Mouse (Mus musculus): ENCODE results near the gene Zfp626. TPM values are rescaled to one million over a fixed set of nuclear protein-coding genes. Genes with fewer than 3 reads are reported as not detected.

Zfp626 gene
- polyA plus RNA-seq (2014; fragmentation: Illumina TruSeq; extraction: RNeasy Lipid Tissue Mini Kit (QIAGEN cat#74804); ENCODE audit: low read depth, low replicate concordance) = 5.7 TPM

DNA sequence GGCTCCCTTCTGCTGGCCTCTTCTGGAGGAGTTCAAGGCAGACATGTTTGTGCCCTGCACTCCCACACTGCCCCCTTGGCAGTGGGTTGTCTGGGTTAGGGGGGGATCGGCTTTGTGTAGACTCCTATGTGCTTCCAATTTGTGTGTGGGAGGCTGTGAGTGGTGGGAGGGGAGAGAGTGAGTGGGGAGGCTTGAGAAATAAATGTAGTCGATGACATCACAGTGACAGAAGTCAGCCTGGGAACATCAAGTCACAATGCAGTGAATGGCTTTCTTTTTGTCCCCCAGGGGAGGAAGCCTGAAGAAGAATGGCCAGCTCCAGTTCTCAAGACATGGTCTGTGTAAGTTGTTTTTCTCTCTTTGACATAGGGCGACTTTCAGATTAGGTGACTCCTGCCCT is at the start of gene Zfp626:
TSS of gene Zfp626 (plus strand) at position 301 of the 400 bp plus-strand sequence.

DNA sequence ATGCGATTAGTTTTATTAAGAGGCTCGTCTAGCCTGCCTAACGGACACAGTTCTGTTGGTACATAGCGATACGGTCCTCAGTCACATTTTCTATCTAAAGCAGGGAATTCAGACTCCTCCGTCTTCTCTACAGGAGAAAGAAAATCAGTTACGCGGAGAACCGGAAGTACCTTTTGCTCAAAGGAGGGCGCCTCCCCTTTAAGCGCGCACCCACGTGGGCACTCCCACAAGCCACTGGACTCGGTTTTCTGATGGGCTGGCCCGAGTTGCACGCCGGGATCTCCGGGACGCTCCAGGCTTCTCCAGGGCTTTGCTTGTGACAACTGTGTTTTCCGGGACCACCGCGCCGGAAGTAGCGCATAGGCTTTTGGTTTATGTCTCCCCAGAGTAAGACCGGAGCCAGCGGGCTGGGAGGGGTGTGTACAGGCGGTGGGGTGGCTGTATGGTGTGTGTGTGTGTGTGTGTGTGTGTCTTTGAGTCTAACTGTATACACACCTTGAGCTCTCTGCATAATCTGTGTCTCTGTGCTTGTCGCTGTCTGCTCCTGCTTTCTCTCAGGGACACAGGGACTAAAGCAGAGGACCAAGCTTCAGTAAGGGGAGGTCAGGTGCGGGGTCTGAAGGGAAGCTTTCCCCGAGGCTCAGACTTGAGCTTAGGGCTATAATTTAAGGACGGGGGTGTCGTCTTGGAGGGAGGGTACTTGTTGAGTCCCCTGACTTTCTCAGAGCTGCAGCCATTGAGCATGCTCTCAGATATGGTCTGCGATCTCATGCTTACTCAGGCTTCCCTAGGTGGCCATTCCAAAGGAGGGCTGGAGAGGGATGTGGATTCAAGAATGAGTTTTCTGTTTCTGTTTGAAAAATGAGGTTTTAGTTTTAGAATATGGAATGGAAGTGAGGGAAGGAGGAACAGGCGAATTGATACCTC is 31.6 kb downstream of the Zfp626 start, which contains the start of gene Zfp59:
TSS of gene Zfp59 (plus strand) at position 285 of the 927 bp plus-strand sequence.

DNA sequence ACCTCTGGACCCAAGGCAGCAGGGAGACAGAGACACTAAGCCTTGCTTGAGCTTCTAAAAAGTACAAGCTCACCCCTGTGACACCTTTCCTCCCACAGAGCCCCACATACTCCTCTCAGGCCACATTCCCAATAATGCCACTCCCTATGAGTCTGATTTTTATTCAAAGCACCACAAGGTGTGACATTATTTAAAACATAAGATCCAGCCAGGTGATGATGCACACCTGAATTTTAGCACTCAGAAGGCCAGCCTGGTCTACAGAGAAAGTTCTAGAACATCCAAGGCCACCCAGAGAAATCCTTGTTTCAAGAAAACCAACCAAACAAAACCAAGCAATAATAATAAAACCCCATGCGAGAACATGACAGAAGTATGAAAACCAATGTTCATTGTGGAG is 50.2 kb downstream of the Zfp626 start, which contains the start of gene Zfp607a:
TSS of gene Zfp607a (plus strand) at position 301 of the 400 bp plus-strand sequence.

Other genes starting within 250 kb of the Zfp626 start
- gene Akt2, start 215.6 kb upstream of the Zfp626 start, polyA plus RNA-seq (2014; fragmentation: Illumina TruSeq; extraction: RNeasy Lipid Tissue Mini Kit (QIAGEN cat#74804); ENCODE audit: low read depth, low replicate concordance) = 123 TPM
- not detected for gene Ttc9b, start 153.3 kb upstream of the Zfp626 start, polyA plus RNA-seq (2014; fragmentation: Illumina TruSeq; extraction: RNeasy Lipid Tissue Mini Kit (QIAGEN cat#74804); ENCODE audit: low read depth, low replicate concordance)
- 15.8 TPM for gene Map3k10, start 132.6 kb upstream of the Zfp626 start, polyA plus RNA-seq (2014; fragmentation: Illumina TruSeq; extraction: RNeasy Lipid Tissue Mini Kit (QIAGEN cat#74804); ENCODE audit: low read depth, low replicate concordance)
- 2.6 TPM for gene Zfp607b, start 117.9 kb upstream of the Zfp626 start, polyA plus RNA-seq (2014; fragmentation: Illumina TruSeq; extraction: RNeasy Lipid Tissue Mini Kit (QIAGEN cat#74804); ENCODE audit: low read depth, low replicate concordance)
- gene Zfp60, start 75.8 kb upstream of the Zfp626 start, polyA plus RNA-seq (2014; fragmentation: Illumina TruSeq; extraction: RNeasy Lipid Tissue Mini Kit (QIAGEN cat#74804); ENCODE audit: low read depth, low replicate concordance) = 8.6 TPM
- gene Zfp59, start 31.4 kb downstream of the Zfp626 start, polyA plus RNA-seq (2014; fragmentation: Illumina TruSeq; extraction: RNeasy Lipid Tissue Mini Kit (QIAGEN cat#74804); ENCODE audit: low read depth, low replicate concordance) = 4.5 TPM
- gene Zfp607a, start 50.3 kb downstream of the Zfp626 start, polyA plus RNA-seq (2014; fragmentation: Illumina TruSeq; extraction: RNeasy Lipid Tissue Mini Kit (QIAGEN cat#74804); ENCODE audit: low read depth, low replicate concordance) = 2.3 TPM
- 8.7 TPM for gene Zfp974, start 122.3 kb downstream of the Zfp626 start, polyA plus RNA-seq (2014; fragmentation: Illumina TruSeq; extraction: RNeasy Lipid Tissue Mini Kit (QIAGEN cat#74804); ENCODE audit: low read depth, low replicate concordance)
- gene Zfp780b, start 172.0 kb downstream of the Zfp626 start, polyA plus RNA-seq (2014; fragmentation: Illumina TruSeq; extraction: RNeasy Lipid Tissue Mini Kit (QIAGEN cat#74804); ENCODE audit: low read depth, low replicate concordance) = 6.8 TPM
- 1.3 TPM for gene Zfp850, start 206.9 kb downstream of the Zfp626 start, polyA plus RNA-seq (2014; fragmentation: Illumina TruSeq; extraction: RNeasy Lipid Tissue Mini Kit (QIAGEN cat#74804); ENCODE audit: low read depth, low replicate concordance)
- 101 TPM for gene Psmc4, start 242.9 kb downstream of the Zfp626 start, polyA plus RNA-seq (2014; fragmentation: Illumina TruSeq; extraction: RNeasy Lipid Tissue Mini Kit (QIAGEN cat#74804); ENCODE audit: low read depth, low replicate concordance)